Mouse (Mus musculus): ENCODE results near the gene Cux2. TPM values are rescaled to one million over a fixed set of nuclear protein-coding genes. Genes with fewer than 3 reads are reported as not detected.

Cux2 gene
- total and polyA plus RNA-seq, 3 experiments, result 0.17 TPM; not detected in 2

DNA sequence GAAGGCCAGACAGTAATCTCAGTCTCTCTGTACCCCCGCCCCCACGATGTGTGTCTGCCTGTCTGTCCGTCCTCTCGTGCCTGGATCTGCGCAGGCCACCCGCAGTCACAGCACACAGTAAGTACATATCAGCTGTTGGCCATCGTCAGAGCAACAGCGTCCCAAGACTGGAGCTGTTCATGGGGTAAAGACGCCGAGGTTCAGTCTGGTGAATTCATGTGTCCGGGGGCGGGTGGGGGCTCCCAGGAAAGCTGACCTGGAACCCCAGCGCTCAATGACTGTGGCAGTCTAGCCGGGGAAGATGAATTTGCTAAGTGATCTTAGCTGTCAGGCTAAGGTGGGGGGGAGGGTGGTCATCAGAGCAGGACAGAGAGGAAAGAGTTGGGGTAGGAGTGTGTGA lies 43.8 kb upstream of the Cux2 start:
- in situ Hi-C loops (cut with MboI; ENCODE audit: low pct_ligation_motif_present, low pct_unique_long_range_greater_than_20kb, low sequenced_read_pairs), result loop anchor here (5.0 kb wide), 1 partner anchor 221 kb away; no protein-coding TSS in a partner anchor

GRCm38 (mm10) chr5:122092794-122093193 lies 42.9 kb upstream of the Cux2 start:
- Histone ChIP-seq H3K27me3 (replicated peaks) (peaks cover 77% of the 10 kb centered on the region), H3K36me3 (replicated peaks in 1 of 2; ENCODE audit: control insufficient read depth in 1 of 2, insufficient read depth in 1 of 2, low read length in 1 of 2) (no peaks in the 10 kb centered on the region), H3K4me1 (ENCODE audit: control insufficient read depth in 1 of 2, insufficient read depth in 2 of 2) (no peaks in the 10 kb centered on the region; a peak in 1 of 4 replicates), H3K4me3 (replicated peaks in 1 of 3; ENCODE audit: low read depth in 2 of 3, low read length in 2 of 3, poor library complexity in 1 of 3) (no peak overlapping the region), H3K27ac (ENCODE audit: insufficient read depth, low read depth) (no peak overlapping the region), H3K79me2 (replicated peaks; ENCODE audit: control insufficient read depth, extremely low read depth, insufficient read depth, poor library complexity, severe bottlenecking) (no peaks in the 10 kb centered on the region), H3K9ac (ENCODE audit: insufficient read depth, low read depth) (no peak overlapping the region), H3K9me3 (replicated peaks; ENCODE audit: low read length) (peaks cover 23% of the 10 kb centered on the region), H3K4me2 (ENCODE audit: insufficient read depth, low read depth, poor library complexity, severe bottlenecking) (no peak overlapping the region)
- TF ChIP-seq TBP (conservative IDR thresholded peaks at IDR 0.05; ENCODE audit: low read depth, low read length), result no peak
- no peak for TF ChIP-seq PAX5 (IDR thresholded peaks at IDR 0.05; ENCODE audit: low read length)
- TF ChIP-seq MAZ (IDR thresholded peaks at IDR 0.05; ENCODE audit: low read depth, low read length), result no peak
- TF ChIP-seq KAT2A (IDR thresholded peaks at IDR 0.05; ENCODE audit: insufficient replicate concordance, low read length), result no peak
- no peak for TF ChIP-seq UBTF (IDR thresholded peaks at IDR 0.05; ENCODE audit: low read depth, low read length)
- no peak for TF ChIP-seq HCFC1 (IDR thresholded peaks at IDR 0.05; ENCODE audit: low read depth, low read length)
- no peak for TF ChIP-seq ELF1 (IDR thresholded peaks at IDR 0.05; ENCODE audit: low read depth, low read length)
- no peak for TF ChIP-seq USF2 (conservative IDR thresholded peaks at IDR 0.05; ENCODE audit: low read depth, low read length)
- no peak for TF ChIP-seq SIN3A (IDR thresholded peaks at IDR 0.05; ENCODE audit: low read length)
- TF ChIP-seq ZKSCAN1 (IDR thresholded peaks at IDR 0.05; ENCODE audit: borderline replicate concordance, low read depth, low read length), result no peak
- no peak for TF ChIP-seq ZNF384 (IDR thresholded peaks at IDR 0.05; ENCODE audit: low read depth, low read length)
- no peak for TF ChIP-seq USF1 (IDR thresholded peaks at IDR 0.05; ENCODE audit: low read depth, low read length)
- no peak for TF ChIP-seq CTCF (conservative IDR thresholded peaks at IDR 0.05 in 1 of 2, IDR thresholded peaks at IDR 0.05 in 1 of 2; ENCODE audit: low read depth in 2 of 2, low read length in 2 of 2)
- no peak for TF ChIP-seq RCOR1 (conservative IDR thresholded peaks at IDR 0.05; ENCODE audit: low read depth, low read length)
- in situ Hi-C loops (cut with MboI; ENCODE audit: low pct_ligation_motif_present, low pct_unique_long_range_greater_than_20kb, low sequenced_read_pairs), result loop anchor here (5.0 kb wide), 1 partner anchor 220 kb away; no protein-coding TSS in a partner anchor
- dilution Hi-C loops (cut with MboI; ENCODE audit: extremely low pct_ligation_motif_present, extremely low pct_unique_long_range_greater_than_20kb, low sequenced_read_pairs), result no loop called here
- DNase-seq (ENCODE audit: extremely low read depth), result no peak

More for the DNA sequence above, 43.8 kb upstream of the Cux2 start:
- Histone ChIP-seq H3K9ac (ENCODE audit: insufficient read depth, low read depth) (no peak overlapping the region), H3K27ac (ENCODE audit: insufficient read depth, low read depth) (no peak overlapping the region), H3K36me3 (replicated peaks in 1 of 2; ENCODE audit: control insufficient read depth in 1 of 2, insufficient read depth in 1 of 2, low read length in 1 of 2) (no peaks in the 10 kb centered on the region), H3K9me3 (replicated peaks; ENCODE audit: low read length) (peaks cover 23% of the 10 kb centered on the region), H3K4me2 (ENCODE audit: insufficient read depth, low read depth, poor library complexity, severe bottlenecking) (no peak overlapping the region), H3K27me3 (replicated peaks) (peaks cover 80% of the 10 kb centered on the region), H3K4me1 (ENCODE audit: control insufficient read depth in 1 of 2, insufficient read depth in 2 of 2) (no peaks in the 10 kb centered on the region; a peak in 1 of 4 replicates), H3K4me3 (replicated peaks in 1 of 3; ENCODE audit: low read depth in 2 of 3, low read length in 2 of 3, poor library complexity in 1 of 3) (no peak overlapping the region), H3K79me2 (replicated peaks; ENCODE audit: control insufficient read depth, extremely low read depth, insufficient read depth, poor library complexity, severe bottlenecking) (no peaks in the 10 kb centered on the region)
- no peak for DNase-seq (ENCODE audit: extremely low read depth)
- dilution Hi-C loops (cut with MboI; ENCODE audit: extremely low pct_ligation_motif_present, extremely low pct_unique_long_range_greater_than_20kb, low sequenced_read_pairs), result no loop called here
- TF ChIP-seq JUND (conservative IDR thresholded peaks at IDR 0.05; ENCODE audit: low read depth, low read length) (no peak), PAX5 (IDR thresholded peaks at IDR 0.05; ENCODE audit: low read length) (no peak), ETS1 (conservative IDR thresholded peaks at IDR 0.05; ENCODE audit: low read depth, low read length) (no peak), ELF1 (IDR thresholded peaks at IDR 0.05; ENCODE audit: low read depth, low read length) (no peak), ZMIZ1 (IDR thresholded peaks at IDR 0.05; ENCODE audit: low read depth, low read length) (no peak), JUN (IDR thresholded peaks at IDR 0.05; ENCODE audit: insufficient read depth, low read depth, low read length) (no peak), TCF12 (IDR thresholded peaks at IDR 0.05; ENCODE audit: low read depth, low read length) (no peak), MXI1 (IDR thresholded peaks at IDR 0.05; ENCODE audit: low read depth, low read length) (no peak), POLR2AphosphoS2 (IDR thresholded peaks at IDR 0.05; ENCODE audit: low read depth, low read length) (no peak), BHLHE40 (IDR thresholded peaks at IDR 0.05; ENCODE audit: low read depth, low read length) (no peak), CTCF (conservative IDR thresholded peaks at IDR 0.05 in 1 of 2, IDR thresholded peaks at IDR 0.05 in 1 of 2; ENCODE audit: low read depth in 2 of 2, low read length in 2 of 2) (no peak), IRF4 (IDR thresholded peaks at IDR 0.05; ENCODE audit: low read depth, low read length) (no peak), RCOR1 (conservative IDR thresholded peaks at IDR 0.05; ENCODE audit: low read depth, low read length) (no peak), NRF1 (IDR thresholded peaks at IDR 0.05; ENCODE audit: low read depth, low read length) (no peak)
